Comparison of ENCODE assay signal across 8 mouse cellular contexts in genomic region chr10:21158111-21158917, GRCm38 (mm10). TPM values are rescaled to one million over a fixed set of nuclear protein-coding genes. Genes with fewer than 3 reads are reported as not detected.
DNase-seq lines count a peak whose midpoint lies in the region; ATAC-seq and TF ChIP-seq lines count a peak whose summit lies in the region.

No protein-coding gene starts in this region.

- no peak overlapping the region for H3K27ac ChIP-seq in hindbrain, embryonic 15.5 days (replicated peaks)
- peak overlapping the region; percentile 87 for H3K27ac ChIP-seq in liver, embryonic 13.5 days
- no peak overlapping the region for H3K27ac ChIP-seq in neural tube, embryonic 11.5 days (ENCODE audit: low read depth, low read length)

- DNase-seq in brain, embryonic 14.5 days (ENCODE audit: low read depth), result peak; percentile 59
- peak; percentile 62 for DNase-seq in liver, embryonic 13.5 days
- DNase-seq in neural tube, embryonic 11.5 days (ENCODE audit: low spot score), result peak; percentile 63
- DNase-seq in thymus, postnatal 0 days (ENCODE audit: low spot score), result peak; percentile 77

- no peaks in the 10 kb centered on the region for H3K9me3 ChIP-seq in megakaryocyte, embryonic 14.5 days
- no peaks in the 10 kb centered on the region for H3K9me3 ChIP-seq in erythroblast, embryonic 14.5 days (ENCODE audit: control insufficient read depth, low read length)
- no peaks in the 10 kb centered on the region for H3K9me3 ChIP-seq in hindbrain, embryonic 15.5 days
- no peaks in the 10 kb centered on the region for H3K9me3 ChIP-seq in liver, embryonic 13.5 days (replicated peaks)
- H3K9me3 ChIP-seq in neural tube, embryonic 11.5 days (ENCODE audit: control insufficient read depth, low read length), result no peaks in the 10 kb centered on the region

- TF ChIP-seq POLR2A in brain, embryonic 14.5 days (IDR thresholded peaks at IDR 0.05; ENCODE audit: borderline replicate concordance, extremely low read depth, insufficient read depth, insufficient read length, poor library complexity, severe bottlenecking), result no peak

- peaks cover 25% of the 10 kb centered on the region for H3K27me3 ChIP-seq in megakaryocyte, embryonic 14.5 days (replicated peaks)
- H3K27me3 ChIP-seq in erythroblast, embryonic 14.5 days (ENCODE audit: control insufficient read depth), result peaks cover 36% of the 10 kb centered on the region
- H3K27me3 ChIP-seq in hindbrain, embryonic 15.5 days, result peaks cover 30% of the 10 kb centered on the region
- H3K27me3 ChIP-seq in liver, embryonic 13.5 days, result 0 out of 2 replicates have a peak, but pooled peaks cover 2% of the 10 kb centered on the region
- peaks cover 33% of the 10 kb centered on the region for H3K27me3 ChIP-seq in neural tube, embryonic 11.5 days (ENCODE audit: control insufficient read depth, insufficient read depth, low read length)

- peak overlapping the region; percentile 37; the same call in 1 of the 2 replicates for H3K9ac ChIP-seq in hindbrain, embryonic 15.5 days
- H3K9ac ChIP-seq in liver, embryonic 13.5 days, result peak overlapping the region; percentile 85
- H3K9ac ChIP-seq in neural tube, embryonic 11.5 days (ENCODE audit: low read length), result no peak overlapping the region

- H3K4me3 ChIP-seq in megakaryocyte, embryonic 14.5 days (replicated peaks), result peak overlapping the region; percentile 94
- peak overlapping the region; percentile 80 for H3K4me3 ChIP-seq in erythroblast, embryonic 14.5 days (replicated peaks)
- peak overlapping the region; percentile 84 for H3K4me3 ChIP-seq in hindbrain, embryonic 15.5 days
- H3K4me3 ChIP-seq in liver, embryonic 13.5 days (replicated peaks), result peak overlapping the region; percentile 81
- peak overlapping the region; percentile 68 for H3K4me3 ChIP-seq in neural tube, embryonic 11.5 days (ENCODE audit: low read depth, low read length)

- H3K36me3 ChIP-seq in megakaryocyte, embryonic 14.5 days (replicated peaks; ENCODE audit: low read length), result peaks cover 5% of the 10 kb centered on the region
- H3K36me3 ChIP-seq in erythroblast, embryonic 14.5 days (ENCODE audit: control insufficient read depth), result peaks cover 4% of the 10 kb centered on the region
- H3K36me3 ChIP-seq in hindbrain, embryonic 15.5 days, result no peaks in the 10 kb centered on the region
- peaks cover 4% of the 10 kb centered on the region; the same call in 1 of the 2 replicates for H3K36me3 ChIP-seq in liver, embryonic 13.5 days
- H3K36me3 ChIP-seq in neural tube, embryonic 11.5 days (ENCODE audit: control insufficient read depth, insufficient read depth, low read length), result no peaks in the 10 kb centered on the region

- H3K4me2 ChIP-seq in hindbrain, embryonic 15.5 days, result peak overlapping the region; percentile 99
- peak overlapping the region; percentile 100 for H3K4me2 ChIP-seq in liver, embryonic 13.5 days
- H3K4me2 ChIP-seq in neural tube, embryonic 11.5 days (ENCODE audit: low read depth), result peak overlapping the region; percentile 98

- WGBS in hindbrain, embryonic 15.5 days, result 3% methylated on average over 19 of the region's 19 CpGs
- WGBS in liver, embryonic 13.5 days (ENCODE audit: insufficient replicate concordance), result under 1% methylated on average over 19 of the region's 19 CpGs
- 4% methylated on average over 19 of the region's 19 CpGs for WGBS in neural tube, embryonic 11.5 days

- TF ChIP-seq CTCF in brain, embryonic 14.5 days (IDR thresholded peaks at IDR 0.05; ENCODE audit: borderline replicate concordance, extremely low read depth, insufficient read depth, insufficient read length), result peak; percentile 59; the same call in 1 of the 2 replicates

- peaks cover 65% of the 10 kb centered on the region for H3K4me1 ChIP-seq in megakaryocyte, embryonic 14.5 days
- peaks cover 42% of the 10 kb centered on the region for H3K4me1 ChIP-seq in erythroblast, embryonic 14.5 days (ENCODE audit: control insufficient read depth)
- H3K4me1 ChIP-seq in hindbrain, embryonic 15.5 days (replicated peaks), result peaks cover 30% of the 10 kb centered on the region
- peaks cover 53% of the 10 kb centered on the region for H3K4me1 ChIP-seq in liver, embryonic 13.5 days (replicated peaks)
- peaks cover 6% of the 10 kb centered on the region; the same call in 1 of the 2 replicates for H3K4me1 ChIP-seq in neural tube, embryonic 11.5 days (ENCODE audit: control insufficient read depth, insufficient read depth, low read length)

- no peak for ATAC-seq in megakaryocyte, adult 5-6 weeks (ENCODE audit: poor library complexity, severe bottlenecking)
- no peak for ATAC-seq in hindbrain, embryonic 15.5 days (ENCODE audit: low FRiP score, low read depth)
- 0 out of 2 replicates have a peak, but pooled peaks have one; percentile 9 for ATAC-seq in liver, embryonic 13.5 days (ENCODE audit: low read depth)
- ATAC-seq in neural tube, embryonic 11.5 days (ENCODE audit: insufficient read depth, low FRiP score, low TSS enrichment), result no peak

RNA-seq across cellular contexts. Expression of gene Myb, which starts 2.5 kb away (rescaled TPM):
- 2.0 TPM in 1 of 2 replicates, not detected in the other for polyA plus RNA-seq in megakaryocyte, embryonic 14.5 days (2012; ENCODE audit: insufficient read depth, low replicate concordance)
- total RNA-seq in megakaryocyte, adult 5-6 weeks (2015), result 42.5 and 45.2 TPM in 2 replicates
- total RNA-seq in megakaryocyte, adult 5-6 weeks (2017), result 38.3 and 50.7 TPM in 2 replicates
- polyA plus RNA-seq in brain, embryonic 14.5 days (2012; rRNA removed), result 4.8 and 5.2 TPM in 2 replicates
- polyA plus RNA-seq in erythroblast, embryonic 14.5 days (2012), result 0.08 and 0.09 TPM in 2 replicates
- polyA plus RNA-seq in hindbrain, embryonic 15.5 days (2015; fragmentation: Nextera tagmentation; extraction: Ambion mirVana), result 2.9 and 3.5 TPM in 2 replicates
- polyA plus RNA-seq in liver, embryonic 13.5 days (2015; fragmentation: Nextera tagmentation; extraction: Ambion mirVana), result 15.0 and 20.3 TPM in 2 replicates
- polyA plus RNA-seq in neural tube, embryonic 11.5 days (2014; fragmentation: Nextera tagmentation; extraction: Ambion mirVana), result 4.4 and 4.6 TPM in 2 replicates
- 183 and 202 TPM in 2 replicates for polyA plus RNA-seq in thymus, postnatal 0 days (2015; fragmentation: Nextera tagmentation; extraction: Ambion mirVana)
